Mouse (Mus musculus) forebrain, postnatal 0 days (tissue): ENCODE data around the gene Map1s. TPM values are rescaled to one million over a fixed set of nuclear protein-coding genes. Genes with fewer than 3 reads are reported as not detected.

Experiments used
- ATAC-seq: fragments of 200-750 bp; cut with Nextera tagmentation; 2 replicates; pipeline ENCODE4 v1.8.0; 2017; ENCODE audit warnings: mild to moderate bottlenecking, moderate library complexity
- DNase-seq: peaks from one replicate; pipeline ENCODE4 v3.0.0-alpha.2; 2015
- H3K27ac ChIP-seq: fragments of 300-500 bp; sonication (generic); 2 replicates; pipeline ENCODE4 v1.5.1; 2014; ENCODE audit warnings: low read depth, mild to moderate bottlenecking, antibody characterized with exemption, low read length, moderate library complexity, mixed read lengths
- H3K27me3 ChIP-seq: fragments of 300-500 bp; sonication (generic); 2 replicates; pipeline ENCODE4 v1.6.1; 2014; ENCODE audit warnings: mild to moderate bottlenecking, low read length, mixed read lengths; ENCODE audit not compliant: insufficient read depth
- H3K36me3 ChIP-seq: fragments of 300-500 bp; sonication (generic); 2 replicates; pipeline ENCODE4 v1.6.1; 2014; ENCODE audit warnings: mild to moderate bottlenecking, moderate library complexity; ENCODE audit not compliant: insufficient read depth
- H3K4me1 ChIP-seq: fragments of 300-500 bp; sonication (generic); 2 replicates; pipeline ENCODE4 v1.6.1; 2014; ENCODE audit warnings: antibody characterized with exemption; ENCODE audit not compliant: insufficient read depth
- H3K4me2 ChIP-seq: fragments of 300-500 bp; sonication (generic); 2 replicates; pipeline ENCODE4 v1.6.1; 2014; ENCODE audit warnings: low read depth, mild to moderate bottlenecking, moderate library complexity
- H3K4me3 ChIP-seq: fragments of 300-500 bp; sonication (generic); 2 replicates; pipeline ENCODE4 v1.5.1; 2014; ENCODE audit warnings: low read depth, low read length, mixed read lengths
- H3K9ac ChIP-seq: fragments of 300-500 bp; sonication (generic); 2 replicates; pipeline ENCODE4 v1.6.1; 2014; ENCODE audit warnings: mild to moderate bottlenecking
- H3K9me3 ChIP-seq: fragments of 300-500 bp; sonication (generic); 2 replicates; pipeline ENCODE4 v1.6.1; 2016; ENCODE audit warnings: low read length
- CTCF ChIP-seq: sonication (generic); IDR thresholded peaks from 2 replicates; pipeline ENCODE4 v1.5.1; 2016; ENCODE audit warnings: antibody characterized with exemption, control low read depth, low read depth
- WGBS: fragments of 180-500 bp; shearing (Covaris S2); extraction: QIAGEN DNeasy Blood & Tissue Kit; methylation state at CpG from one replicate; pipeline ENCODE4 v1.1.7; 2014; 5-methylcytosine and 5-hydroxymethylcytosine counted together
- polyA plus RNA-seq: library from polyadenylated mRNA; unstranded; fragments of >200 nt; fragmentation: Nextera tagmentation; extraction: Ambion mirVana; gene quantifications from 2 replicates; pipeline ENCODE4 v1.2.1, GENCODE M21; 2015
- total RNA-seq: library from RNA; depleted of rRNA; stranded (reverse); fragments of >200 nt; gene quantifications from 2 replicates; pipeline ENCODE4 v1.2.3, GENCODE M21; 2014

Map1s gene
- total and polyA plus RNA-seq, 2 experiments from 2014 or later: 63.9 to 68.1 TPM

GRCm38 (mm10) chr8:70924151-70924550, 18.4 kb downstream of the Map1s start:
- no peak for ATAC-seq
- 83% methylated on average over 4 of the region's 4 CpGs for WGBS
- TF ChIP-seq CTCF: no peak

DNA sequence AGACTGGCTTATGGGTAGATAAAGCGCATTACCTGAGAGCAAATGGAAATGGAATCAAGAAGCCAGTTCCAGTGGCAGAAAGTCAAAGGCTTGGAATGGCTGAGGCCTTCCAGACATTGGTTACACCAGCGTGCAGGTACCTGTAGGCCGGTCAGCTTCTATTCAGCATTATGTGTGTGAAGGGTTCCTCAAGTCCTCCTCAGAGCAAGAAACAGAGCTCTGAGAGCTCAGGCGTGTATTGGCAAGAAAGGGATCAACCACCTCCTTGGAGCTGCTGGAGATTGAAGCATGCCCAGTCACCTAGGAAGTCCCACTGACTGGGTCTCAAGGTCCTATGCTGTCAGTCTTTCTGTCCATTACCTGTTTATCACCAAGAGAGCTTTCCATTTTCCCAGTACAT, 20.0 kb downstream of the Map1s start:
- DNase-seq: no peak
- Histone ChIP-seq H3K27me3 (no peaks in the 10 kb centered on the region), H3K9me3 (no peaks in the 10 kb centered on the region), H3K27ac (no peak overlapping the region), H3K4me2 (no peak overlapping the region), H3K36me3 (peaks cover 23% of the 10 kb centered on the region; the same call in 1 of the 2 replicates), H3K4me1 (no peaks in the 10 kb centered on the region), H3K9ac (no peak overlapping the region), H3K4me3 (no peak overlapping the region)
- WGBS: 89% methylated on average over 4 of the region's 4 CpGs
- ATAC-seq: no peak
- TF ChIP-seq CTCF: no peak

More at GRCm38 (mm10) chr8:70924151-70924550, 18.4 kb downstream of the Map1s start:
- no peak overlapping the region for H3K9ac ChIP-seq
- H3K36me3 ChIP-seq: peaks cover 18% of the 10 kb centered on the region; the same call in 1 of the 2 replicates
- H3K4me3 ChIP-seq: no peak overlapping the region
- no peak overlapping the region for H3K27ac ChIP-seq
- no peak overlapping the region for H3K4me2 ChIP-seq
- no peak for DNase-seq
- no peaks in the 10 kb centered on the region for H3K27me3 ChIP-seq
- no peaks in the 10 kb centered on the region for H3K9me3 ChIP-seq
- no peaks in the 10 kb centered on the region for H3K4me1 ChIP-seq

GRCm38 (mm10) chr8:70926396-70926795, 20.7 kb downstream of the Map1s start:
- DNase-seq (no peak), ATAC-seq (no peak)
- H3K27me3 ChIP-seq: no peaks in the 10 kb centered on the region
- 80% methylated on average over 5 of the region's 5 CpGs for WGBS
- no peak overlapping the region for H3K4me2 ChIP-seq
- no peak overlapping the region for H3K9ac ChIP-seq
- no peak overlapping the region for H3K4me3 ChIP-seq
- no peak overlapping the region for H3K27ac ChIP-seq
- TF ChIP-seq CTCF: no peak
- H3K9me3 ChIP-seq: no peaks in the 10 kb centered on the region
- H3K4me1 ChIP-seq: no peaks in the 10 kb centered on the region
- H3K36me3 ChIP-seq: peaks cover 26% of the 10 kb centered on the region; the same call in 1 of the 2 replicates

DNA sequence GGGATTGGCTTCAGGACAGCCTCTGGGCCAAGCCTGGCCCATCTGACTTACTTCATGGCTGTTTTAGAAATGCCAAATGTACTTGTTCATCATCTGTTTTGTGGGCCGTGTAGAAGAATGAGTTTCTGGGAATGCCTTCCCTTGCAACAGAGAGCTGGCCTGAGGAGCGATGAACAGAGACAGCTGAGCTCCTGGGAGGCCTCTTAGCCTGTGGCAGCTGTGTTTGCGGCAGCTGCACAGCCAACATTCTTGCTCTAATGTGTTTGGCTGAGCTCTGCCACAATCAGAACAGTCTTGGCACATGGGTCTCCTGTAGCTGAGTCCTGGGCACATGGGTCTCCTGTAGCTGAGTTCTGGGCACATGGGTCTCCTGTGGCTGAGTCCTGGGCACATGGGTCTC, 22.4 kb downstream of the Map1s start:
- Histone ChIP-seq H3K27ac (no peak overlapping the region), H3K4me3 (no peak overlapping the region), H3K4me1 (no peaks in the 10 kb centered on the region), H3K4me2 (no peak overlapping the region), H3K9me3 (no peaks in the 10 kb centered on the region), H3K27me3 (no peaks in the 10 kb centered on the region), H3K9ac (no peak overlapping the region), H3K36me3 (peaks cover 37% of the 10 kb centered on the region)
- no peak for TF ChIP-seq CTCF
- WGBS: 60% methylated on average over 3 of the region's 3 CpGs
- DNase-seq: no peak
- peak; percentile 49; the same call in 1 of the 2 replicates for ATAC-seq

DNA sequence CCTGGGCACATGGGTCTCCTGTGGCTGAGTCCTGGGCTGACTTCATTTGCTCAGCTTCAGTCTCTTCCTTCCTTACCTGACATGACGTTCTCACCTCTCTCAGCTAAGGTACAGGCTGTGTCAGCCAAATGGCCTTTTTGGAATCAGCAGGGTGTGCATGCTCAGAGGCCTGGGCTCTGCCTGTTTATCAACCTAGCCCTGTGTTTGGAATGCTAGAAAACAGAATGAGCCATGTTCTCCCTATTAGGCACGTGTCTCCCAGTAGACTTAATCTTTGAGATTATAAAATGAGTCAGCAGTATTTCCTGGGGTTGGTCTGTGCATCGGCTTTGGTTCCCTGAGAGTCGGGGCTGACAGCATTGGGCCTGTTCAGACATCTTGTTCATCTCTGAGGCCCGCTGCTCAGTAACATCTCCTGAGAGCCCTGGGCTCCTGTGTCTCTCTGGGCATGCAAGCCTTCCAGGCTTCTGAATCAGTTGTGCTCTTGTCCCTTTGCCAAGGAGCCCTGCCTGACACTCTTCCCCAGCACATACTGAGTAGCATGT, 23.1 kb downstream of the Map1s start:
- Histone ChIP-seq H3K4me3 (no peak overlapping the region), H3K4me1 (no peaks in the 10 kb centered on the region), H3K27ac (no peak overlapping the region), H3K9ac (no peak overlapping the region), H3K27me3 (no peaks in the 10 kb centered on the region), H3K4me2 (no peak overlapping the region), H3K36me3 (peaks cover 39% of the 10 kb centered on the region), H3K9me3 (no peaks in the 10 kb centered on the region)
- DNase-seq (no peak), ATAC-seq (no peak)
- no peak for TF ChIP-seq CTCF
- 82% methylated on average over 5 of the region's 5 CpGs for WGBS

DNA sequence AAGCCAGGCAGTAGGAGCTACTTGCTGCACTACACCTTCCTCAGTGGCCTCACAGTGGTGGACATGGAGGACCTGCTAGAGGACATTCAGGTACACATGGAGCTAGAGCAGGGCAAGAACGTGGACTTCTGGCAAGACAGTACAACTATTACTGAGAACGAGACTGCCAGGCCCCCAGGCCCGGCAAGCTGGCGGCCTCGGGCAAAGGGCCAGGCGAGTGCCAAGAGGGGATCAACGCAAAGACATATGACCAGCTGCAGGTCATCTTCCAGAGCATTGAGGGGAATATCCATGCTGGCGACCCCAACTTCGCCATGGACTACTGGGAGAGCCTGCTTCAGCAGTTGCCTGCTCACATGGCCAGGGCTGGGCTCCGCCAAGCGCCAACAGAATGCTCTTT, 26.0 kb downstream of the Map1s start:
- WGBS: 93% methylated on average over 11 of the region's 11 CpGs
- Histone ChIP-seq H3K36me3 (peaks cover 30% of the 10 kb centered on the region), H3K9me3 (no peaks in the 10 kb centered on the region), H3K4me3 (no peak overlapping the region), H3K9ac (no peak overlapping the region), H3K27me3 (no peaks in the 10 kb centered on the region), H3K4me2 (no peak overlapping the region), H3K27ac (no peak overlapping the region), H3K4me1 (no peaks in the 10 kb centered on the region)
- no peak for TF ChIP-seq CTCF
- ATAC-seq (no peak), DNase-seq (no peak)

GRCm38 (mm10) chr8:70933036-70933435, 27.3 kb downstream of the Map1s start:
- Histone ChIP-seq H3K27me3 (no peaks in the 10 kb centered on the region), H3K27ac (no peak overlapping the region), H3K4me1 (no peaks in the 10 kb centered on the region), H3K36me3 (peaks cover 30% of the 10 kb centered on the region), H3K9ac (no peak overlapping the region), H3K4me3 (no peak overlapping the region), H3K4me2 (no peak overlapping the region), H3K9me3 (no peaks in the 10 kb centered on the region)
- no peak for ATAC-seq
- no peak for DNase-seq
- no peak for TF ChIP-seq CTCF
- 81% methylated on average over 4 of the region's 4 CpGs for WGBS
